In genomic region chr3:95624628-95625503, GRCm38 (mm10) we compare ENCODE assay signal across 8 mouse cellular contexts. TPM values are rescaled to one million over a fixed set of nuclear protein-coding genes. Genes with fewer than 3 reads are reported as not detected.
DNase-seq lines count a peak whose midpoint lies in the region; ATAC-seq and TF ChIP-seq lines count a peak whose summit lies in the region.

Gene Ensa (plus strand): TSS chr3:95624993.

- peak; percentile 97 for ATAC-seq in forebrain, postnatal 0 days
- peak; percentile 99 for ATAC-seq in lung, embryonic 15.5 days (ENCODE audit: borderline replicate concordance, extremely low read depth, low FRiP score, low TSS enrichment)

- peak within 1 kb of the TSS; percentile 73 for H3K9ac ChIP-seq in MEL (ENCODE audit: control insufficient read depth, low read depth, low read length, poor library complexity, severe bottlenecking)
- H3K9ac ChIP-seq in forebrain, postnatal 0 days = peak within 1 kb of the TSS; percentile 76
- peak within 1 kb of the TSS; percentile 52 for H3K9ac ChIP-seq in lung, embryonic 15.5 days

- H3K9me3 ChIP-seq in MEL (replicated peaks; ENCODE audit: insufficient read depth, low read length) = no peaks in the 10 kb centered on the region
- no peaks in the 10 kb centered on the region for H3K9me3 ChIP-seq in forebrain, postnatal 0 days (ENCODE audit: low read length)
- no peaks in the 10 kb centered on the region for H3K9me3 ChIP-seq in lung, embryonic 15.5 days

- TF ChIP-seq CTCF in MEL (IDR thresholded peaks at IDR 0.05 in 2 of 3, conservative IDR thresholded peaks at IDR 0.05 in 1 of 3; ENCODE audit: control insufficient read depth in 1 of 3, insufficient read depth in 1 of 3, low read depth in 2 of 3, low read length in 3 of 3, poor library complexity in 1 of 3, severe bottlenecking in 1 of 3) = no peak
- TF ChIP-seq CTCF in cerebellum, adult 2 months (IDR thresholded peaks at IDR 0.05; ENCODE audit: borderline replicate concordance, insufficient read depth, low read depth, low read length) = no peak
- TF ChIP-seq CTCF in forebrain, postnatal 0 days (IDR thresholded peaks at IDR 0.05; ENCODE audit: low read depth) = no peak

- under 1% methylated on average over 44 of the region's 44 CpGs for WGBS in cerebellum, adult 2 months
- WGBS in forebrain, postnatal 0 days = under 1% methylated on average over 44 of the region's 44 CpGs
- WGBS in lung, embryonic 15.5 days = under 1% methylated on average over 44 of the region's 44 CpGs

- peaks cover 22% of the 10 kb centered on the region for H3K79me2 ChIP-seq in MEL (ENCODE audit: control insufficient read depth, insufficient read depth, low read length, poor library complexity)

- no peaks in the 10 kb centered on the region for H3K27me3 ChIP-seq in MEL (ENCODE audit: control insufficient read depth in 1 of 2, insufficient read depth in 2 of 2, low read length in 2 of 2)
- no peaks in the 10 kb centered on the region for H3K27me3 ChIP-seq in cerebellum, adult 2 months (ENCODE audit: control insufficient read depth, insufficient read depth, low read length)
- no peaks in the 10 kb centered on the region for H3K27me3 ChIP-seq in forebrain, postnatal 0 days (ENCODE audit: insufficient read depth, low read length)
- no peaks in the 10 kb centered on the region for H3K27me3 ChIP-seq in lung, embryonic 15.5 days

- H3K4me2 ChIP-seq in forebrain, postnatal 0 days (ENCODE audit: low read depth) = peak within 1 kb of the TSS; percentile 73
- H3K4me2 ChIP-seq in lung, embryonic 15.5 days = peak within 1 kb of the TSS; percentile 70

- no peak for TF ChIP-seq RAD21 in MEL (IDR thresholded peaks at IDR 0.05; ENCODE audit: low read depth, low read length)

- TF ChIP-seq POLR2A in MEL (IDR thresholded peaks at IDR 0.05; ENCODE audit: control insufficient read depth in 1 of 2, insufficient read depth in 1 of 2, low read depth in 1 of 2, low read length in 2 of 2, poor library complexity in 1 of 2) = peak in 1 of 2 experiments; percentile 99; a peak in 2 of 4 replicates
- TF ChIP-seq POLR2A in cerebellum, adult 2 months (IDR thresholded peaks at IDR 0.05; ENCODE audit: borderline replicate concordance, insufficient read depth, low read length) = peak; percentile 96

- H3K36me3 ChIP-seq in MEL (ENCODE audit: control insufficient read depth in 1 of 2, insufficient read depth in 2 of 2, low read length in 2 of 2) = peaks cover 13 to 20% of the 10 kb centered on the region in 2 experiments
- H3K36me3 ChIP-seq in forebrain, postnatal 0 days (ENCODE audit: insufficient read depth) = peaks cover 31% of the 10 kb centered on the region
- H3K36me3 ChIP-seq in lung, embryonic 15.5 days = peaks cover 40% of the 10 kb centered on the region

- DNase-seq in MEL (ENCODE audit: low read depth, low spot score) = peak; percentile 100
- peak; percentile 99 for DNase-seq in cerebellum, adult 2 months
- DNase-seq in forebrain, postnatal 0 days = peak; percentile 99
- peak; percentile 97 for DNase-seq in heart, postnatal 4 days
- DNase-seq in layer of hippocampus, adult 8-10 months (ENCODE audit: low spot score in 2 of 2) = peak; percentile 99 to 100
- peak; percentile 97 for DNase-seq in ovary, adult 18-20 months (ENCODE audit: low spot score)
- peak; percentile 99 for DNase-seq in thymus, postnatal 0 days (ENCODE audit: low spot score)

- no peak; a peak in 1 of 4 replicates for TF ChIP-seq EP300 in MEL (IDR thresholded peaks at IDR 0.05; ENCODE audit: low read depth in 1 of 2, low read length in 2 of 2)

- peaks cover 7 to 17% of the 10 kb centered on the region in 2 experiments for H3K4me1 ChIP-seq in MEL (ENCODE audit: control insufficient read depth in 1 of 2, insufficient read depth in 2 of 2, low read length in 2 of 2)
- peaks cover 27% of the 10 kb centered on the region for H3K4me1 ChIP-seq in cerebellum, adult 2 months (ENCODE audit: control insufficient read depth, insufficient read depth, low read length)
- H3K4me1 ChIP-seq in forebrain, postnatal 0 days (ENCODE audit: insufficient read depth) = peaks cover 12% of the 10 kb centered on the region
- H3K4me1 ChIP-seq in lung, embryonic 15.5 days = peaks cover 8% of the 10 kb centered on the region

- H3K4me3 ChIP-seq in MEL (ENCODE audit: control insufficient read depth in 1 of 2, insufficient read depth in 1 of 2, low read depth in 2 of 2, low read length in 2 of 2) = peak within 1 kb of the TSS; percentile 64 to 76
- peak within 1 kb of the TSS; percentile 80 for H3K4me3 ChIP-seq in cerebellum, adult 2 months (replicated peaks; ENCODE audit: insufficient read depth, low read depth, low read length)
- H3K4me3 ChIP-seq in forebrain, postnatal 0 days (ENCODE audit: low read depth, low read length) = peak within 1 kb of the TSS; percentile 65
- H3K4me3 ChIP-seq in lung, embryonic 15.5 days = peak within 1 kb of the TSS; percentile 62

- H3K27ac ChIP-seq in MEL (ENCODE audit: control insufficient read depth, low read depth, low read length) = peak within 1 kb of the TSS; percentile 81
- H3K27ac ChIP-seq in cerebellum, adult 2 months (ENCODE audit: insufficient read depth, low read length) = peak within 1 kb of the TSS; percentile 94
- peak within 1 kb of the TSS; percentile 93 for H3K27ac ChIP-seq in forebrain, postnatal 0 days (ENCODE audit: low read depth, low read length)
- H3K27ac ChIP-seq in lung, embryonic 15.5 days = peak within 1 kb of the TSS; percentile 93

TF ChIP-seq in MEL, 35 proteins besides CTCF, POLR2A, EP300 and RAD21:
- TF ChIP-seq POLR2AphosphoS5 (IDR thresholded peaks at IDR 0.05; ENCODE audit: borderline replicate concordance, low read depth, low read length) = peak; percentile 91; the same call in 1 of the 2 replicates
- peak; percentile 3; the same call in 1 of the 2 replicates for TF ChIP-seq MEF2A (IDR thresholded peaks at IDR 0.05; ENCODE audit: extremely low read depth, insufficient replicate concordance, low read depth, low read length, poor library complexity, severe bottlenecking)
- no peak for TF ChIP-seq USF2 (IDR thresholded peaks at IDR 0.05; ENCODE audit: borderline replicate concordance in 1 of 2, insufficient read depth in 1 of 2, low read depth in 1 of 2, low read length in 2 of 2)
- TF ChIP-seq USF1 (IDR thresholded peaks at IDR 0.05; ENCODE audit: low read depth, low read length) = no peak; the same call in 1 of the 2 replicates
- no peak; the same call in 1 of the 2 replicates for TF ChIP-seq RCOR1 (IDR thresholded peaks at IDR 0.05; ENCODE audit: low read depth, low read length)
- TF ChIP-seq MYC (IDR thresholded peaks at IDR 0.05; ENCODE audit: low read depth, low read length) = no peak; the same call in 1 of the 2 replicates
- peak; percentile 99 for TF ChIP-seq ZMIZ1 (IDR thresholded peaks at IDR 0.05; ENCODE audit: low read depth, low read length)
- TF ChIP-seq NELFE (IDR thresholded peaks at IDR 0.05; ENCODE audit: low read depth, low read length) = peak; percentile 99
- peak; percentile 73 for TF ChIP-seq MXI1 (IDR thresholded peaks at IDR 0.05; ENCODE audit: low read depth, low read length)
- TF ChIP-seq GABPA (IDR thresholded peaks at IDR 0.05; ENCODE audit: low read depth, low read length) = peak; percentile 42; the same call in 1 of the 2 replicates
- TF ChIP-seq TCF12 (IDR thresholded peaks at IDR 0.05; ENCODE audit: low read depth, low read length) = peak; percentile 73
- peak; percentile 64; the same call in 1 of the 2 replicates for TF ChIP-seq JUND (IDR thresholded peaks at IDR 0.05; ENCODE audit: low read depth, low read length)
- TF ChIP-seq ZC3H11A (IDR thresholded peaks at IDR 0.05; ENCODE audit: low read depth, low read length) = no peak
- peak; percentile 79; the same call in 1 of the 2 replicates for TF ChIP-seq E2F4 (IDR thresholded peaks at IDR 0.05; ENCODE audit: borderline replicate concordance, low read depth, low read length)
- peak; percentile 91 for TF ChIP-seq CHD2 (IDR thresholded peaks at IDR 0.05; ENCODE audit: low read length)
- peak; percentile 18 for TF ChIP-seq MAX (IDR thresholded peaks at IDR 0.05; ENCODE audit: low read length)
- no peak for TF ChIP-seq CHD1 (IDR thresholded peaks at IDR 0.05; ENCODE audit: low read depth, low read length)
- TF ChIP-seq ELF1 (IDR thresholded peaks at IDR 0.05; ENCODE audit: low read depth, low read length) = peak; percentile 52
- TF ChIP-seq NRF1 (IDR thresholded peaks at IDR 0.05; ENCODE audit: insufficient read depth, low read depth, low read length, poor library complexity, severe bottlenecking) = peak; percentile 65
- no peak for TF ChIP-seq GATA1 (IDR thresholded peaks at IDR 0.05; ENCODE audit: low read depth, low read length)
- TF ChIP-seq TBP (IDR thresholded peaks at IDR 0.05; ENCODE audit: low read depth, low read length) = peak; percentile 98
- no peak for TF ChIP-seq ZKSCAN1 (IDR thresholded peaks at IDR 0.05; ENCODE audit: low read depth, low read length)
- TF ChIP-seq MAFK (IDR thresholded peaks at IDR 0.05; ENCODE audit: borderline replicate concordance, low read depth, low read length) = no peak; the same call in 1 of the 2 replicates
- TF ChIP-seq KAT2A (conservative IDR thresholded peaks at IDR 0.05; ENCODE audit: low read depth, low read length) = peak; percentile 39; the same call in 1 of the 2 replicates
- TF ChIP-seq ETS1 (IDR thresholded peaks at IDR 0.05; ENCODE audit: low read depth, low read length) = peak; percentile 12; the same call in 1 of the 2 replicates
- TF ChIP-seq HCFC1 (IDR thresholded peaks at IDR 0.05; ENCODE audit: low read depth, low read length) = peak; percentile 86
- peak; percentile 100 for TF ChIP-seq POLR2AphosphoS2 (IDR thresholded peaks at IDR 0.05; ENCODE audit: low read length)
- peak; percentile 84 for TF ChIP-seq MAZ (IDR thresholded peaks at IDR 0.05; ENCODE audit: low read depth, low read length)
- TF ChIP-seq SIN3A (IDR thresholded peaks at IDR 0.05; ENCODE audit: low read length) = peak; percentile 92

RNA-seq across cellular contexts. Expression of gene Ensa, which starts in this region (rescaled TPM):
- 68.5 and 85.2 TPM in 2 replicates for total RNA-seq in MEL (2012; rRNA removed)
- 10 to 100 TPM in 1 of 2 experiments, not detected in 1; 90.5 TPM for polyA plus RNA-seq in MEL (2012; ENCODE audit: insufficient read depth in 1 of 2, insufficient read length in 2 of 2, low read depth in 1 of 2, low replicate concordance in 2 of 2, missing spikeins in 1 of 2)
- polyA plus RNA-seq in cerebellum, adult 2 months (2012; rRNA removed) = 84.5 and 88.8 TPM in 2 replicates
- total RNA-seq in forebrain, postnatal 0 days (2014; rRNA removed) = 140 and 146 TPM in 2 replicates
- 145 and 151 TPM in 2 replicates for polyA plus RNA-seq in forebrain, postnatal 0 days (2015; fragmentation: Nextera tagmentation; extraction: Ambion mirVana)
- 10 to 100 TPM; 49.2 to 50.5 TPM for total RNA-seq in heart, postnatal 4 days (2021)
- total RNA-seq in layer of hippocampus, adult 8-10 months (2022) = 100 to 1,000 TPM; 286 to 320 (median 297) TPM
- 65.3 and 69.2 TPM in 2 replicates for polyA plus RNA-seq in lung, embryonic 15.5 days (2015; fragmentation: Nextera tagmentation; extraction: Ambion mirVana)
- 58.5 and 65.4 TPM in 2 replicates for polyA plus RNA-seq in thymus, postnatal 0 days (2015; fragmentation: Nextera tagmentation; extraction: Ambion mirVana)

Comparison
In these comparisons a context has a peak if more than half of its experiments do, and no peak if none do; other contexts are left out.
1. Peak in every context shown above with its lines: DNase-seq, ATAC-seq, H3K4me3 ChIP-seq and H3K27ac ChIP-seq.